Comparison of ENCODE assay signal across 11 mouse cellular contexts in genomic region chr14:8220306-8220705, GRCm38 (mm10). TPM values are rescaled to one million over a fixed set of nuclear protein-coding genes. Genes with fewer than 3 reads are reported as not detected.
DNase-seq lines count a peak whose midpoint lies in the region; TF ChIP-seq lines count a peak whose summit lies in the region.
"Had no signal": no experiment of that assay in that cellular context is flagged by ENCODE, and none has a peak within 500 bp of the region (broad histone marks: within the 10 kb centered on the region; RNA-seq: fewer than 3 reads in every experiment).

No protein-coding gene starts in this region.

- peak; percentile 37 for DNase-seq in adrenal gland, postnatal 14 days
- DNase-seq in adrenal gland, postnatal 10 days, result no peak
- no peak for DNase-seq in lung, adult 2 months
- no peak for DNase-seq in lung, postnatal 25 days (ENCODE audit: low spot score)
- peak; percentile 25 to 45 for DNase-seq in cerebellum, adult 2 months
- DNase-seq in lung, postnatal 36 days, result peak; percentile 34
- no peak for DNase-seq in right cerebral cortex, postnatal 10 days (ENCODE audit: low spot score in 2 of 2)
- DNase-seq in thymus, adult 18-20 months, result no peak

- whole genome bisulfite sequencing in lung, adult 2 months, result 74% methylated on average over 7 of the region's 7 CpGs
- 55% methylated on average over 7 of the region's 7 CpGs for WGBS in cerebellum, adult 2 months

- TF ChIP-seq CTCF in lung, adult 2 months (IDR thresholded peaks at IDR 0.05; ENCODE audit: insufficient read depth, low read length), result peak; percentile 56
- peak; percentile 48 for TF ChIP-seq CTCF in cerebellum, adult 2 months (IDR thresholded peaks at IDR 0.05; ENCODE audit: borderline replicate concordance, insufficient read depth, low read depth, low read length)

- no peak overlapping the region for H3K4me3 ChIP-seq in lung, adult 2 months (replicated peaks; ENCODE audit: extremely low read depth, low read depth, low read length)
- no peak overlapping the region for H3K4me3 ChIP-seq in cerebellum, adult 2 months (replicated peaks; ENCODE audit: insufficient read depth, low read depth, low read length)
- H3K4me3 ChIP-seq: hindbrain, embryonic 10.5 days; limb, embryonic 13.5 days; stomach, embryonic 15.5 days had no signal

- no peak for TF ChIP-seq POLR2A in lung, adult 2 months (IDR thresholded peaks at IDR 0.05; ENCODE audit: borderline replicate concordance, extremely low read depth, low read depth, low read length)
- no peak for TF ChIP-seq POLR2A in cerebellum, adult 2 months (IDR thresholded peaks at IDR 0.05; ENCODE audit: borderline replicate concordance, insufficient read depth, low read length)

- H3K27ac ChIP-seq in cerebellum, adult 2 months (ENCODE audit: insufficient read depth, low read length), result no peak overlapping the region
- H3K27ac ChIP-seq: hindbrain, embryonic 10.5 days; limb, embryonic 13.5 days; stomach, embryonic 15.5 days had no signal

- peaks cover 10% of the 10 kb centered on the region for H3K4me1 ChIP-seq in lung, adult 2 months (ENCODE audit: control insufficient read depth, insufficient read depth, low read length)
- H3K4me1 ChIP-seq in cerebellum, adult 2 months (ENCODE audit: control insufficient read depth, insufficient read depth, low read length), result peaks cover 24% of the 10 kb centered on the region; the same call in 1 of the 2 replicates
- H3K4me1 ChIP-seq: stomach, embryonic 15.5 days had no signal

- no peaks in the 10 kb centered on the region for H3K27me3 ChIP-seq in cerebellum, adult 2 months (ENCODE audit: control insufficient read depth, insufficient read depth, low read length)
- H3K27me3 ChIP-seq: stomach, embryonic 15.5 days had no signal

RNA-seq across cellular contexts. Expression of gene Kctd6, which starts 6.4 kb away (rescaled TPM):
- total RNA-seq in adrenal gland, postnatal 14 days (2021), result 12.3 and 15.4 TPM in 2 replicates
- total RNA-seq in adrenal gland, postnatal 10 days (2021), result 10 to 100 TPM; 13.5 to 14.3 TPM
- polyA plus RNA-seq in lung, adult 2 months (2012; rRNA removed), result 6.1 and 9.0 TPM in 2 replicates
- polyA plus RNA-seq in cerebellum, adult 2 months (2012; rRNA removed), result 35.0 and 35.8 TPM in 2 replicates

RNA-seq across cellular contexts. Expression of gene Acox2, which starts 38.8 kb away (rescaled TPM):
- total RNA-seq in adrenal gland, postnatal 14 days (2021), result 2.2 and 30.4 TPM in 2 replicates
- total RNA-seq in adrenal gland, postnatal 10 days (2021), result 10 to 100 TPM; 16.0 to 37.1 TPM
- polyA plus RNA-seq in lung, adult 2 months (2012; rRNA removed), result 12.7 and 24.4 TPM in 2 replicates
- 0.41 and 0.55 TPM in 2 replicates for polyA plus RNA-seq in cerebellum, adult 2 months (2012; rRNA removed)
- polyA plus RNA-seq: hindbrain, embryonic 10.5 days; limb, embryonic 13.5 days had no signal

RNA-seq across cellular contexts. Expression of gene Pdhb, which starts 47.5 kb away (rescaled TPM):
- total RNA-seq in adrenal gland, postnatal 14 days (2021), result 450 and 471 TPM in 2 replicates
- total RNA-seq in adrenal gland, postnatal 10 days (2021), result 100 to 1,000 TPM; 530 to 551 TPM
- 30.3 and 53.1 TPM in 2 replicates for polyA plus RNA-seq in lung, adult 2 months (2012; rRNA removed)
- 275 and 279 TPM in 2 replicates for polyA plus RNA-seq in cerebellum, adult 2 months (2012; rRNA removed)

Comparison
In these comparisons a context has a peak if more than half of its experiments do, and no peak if none do; other contexts are left out.
1. DNase-seq: peak in adrenal gland, postnatal 14 days (single experiment), cerebellum, adult 2 months (2 of 2) and lung, postnatal 36 days (single experiment); none in adrenal gland, postnatal 10 days (single experiment), lung, adult 2 months (single experiment), lung, postnatal 25 days (single experiment), right cerebral cortex, postnatal 10 days (0 of 2) and thymus, adult 18-20 months (0 of 2).